Mouse (Mus musculus) heart, postnatal 14 days (tissue): ENCODE data around the gene Gprc5b. TPM values are rescaled to one million over a fixed set of nuclear protein-coding genes. Genes with fewer than 3 reads are reported as not detected.
A peak's percentile ranks its signal among the peaks of the same experiment; 100 is the strongest.

Experiments
- DNase-seq, 2 experiments: peaks; one replicate each; pipeline ENCODE4 v3.0.0; 2021 to 2022
- intact Hi-C: fragments of 180-260 bp; cut with DNase I; formaldehyde crosslinking; loops from one replicate; pipeline ENCODE4 v1.15.1; 2025
- total RNA-seq, 2 experiments: library from RNA; stranded (reverse); gene quantifications; 2 replicates each; pipeline ENCODE4 v1.2.3; 2021

Gene Gprc5b
- total RNA-seq, 2 experiments from 2014 or later = 17.8 to 20.4 TPM

- DNase-seq = no peak
- intact Hi-C loops = loop anchor here (5.0 to 10.0 kb wide), 2 partner anchors 397 to 865 kb away; partner anchors contain the start of genes Arl6ip1 and Tmc5
Measured at GRCm38 (mm10) chr7:118992080-118992560, 2.9 kb downstream of the Gprc5b start.

GRCm38 (mm10) chr7:118991341-118991884 is 3.6 kb downstream of the Gprc5b start:
- DNase-seq = no peak
- intact Hi-C loops = loop anchor here (5.0 to 10.0 kb wide), 2 partner anchors 397 to 864 kb away; partner anchors contain the start of genes Arl6ip1 and Tmc5

GRCm38 (mm10) chr7:118990282-118990681 is 4.7 kb downstream of the Gprc5b start:
- intact Hi-C loops = loop anchor here (5.0 to 10.0 kb wide), 2 partner anchors 395 to 863 kb away; partner anchors contain the start of genes Arl6ip1 and Tmc5
- DNase-seq = no peak

- no peak for DNase-seq
- intact Hi-C loops = no loop called here
Measured at GRCm38 (mm10) chr7:118989275-118989856, 5.6 kb downstream of the Gprc5b start.

GRCm38 (mm10) chr7:118986369-118986768 is 8.6 kb downstream of the Gprc5b start:
- DNase-seq = no peak
- intact Hi-C loops = no loop called here

- intact Hi-C loops = no loop called here
- no peak for DNase-seq
Measured at GRCm38 (mm10) chr7:118985786-118986185, 9.2 kb downstream of the Gprc5b start.

- DNase-seq = peak in 1 of 2 experiments; percentile 27
- intact Hi-C loops = no loop called here
Measured at GRCm38 (mm10) chr7:118983961-118984360, 11.1 kb downstream of the Gprc5b start.

- DNase-seq = no peak
- intact Hi-C loops = no loop called here
Measured at GRCm38 (mm10) chr7:118982586-118982985, 12.4 kb downstream of the Gprc5b start.

- intact Hi-C loops = no loop called here
- DNase-seq = no peak
Measured at GRCm38 (mm10) chr7:118981831-118982230, 13.2 kb downstream of the Gprc5b start.

- intact Hi-C loops = no loop called here
- peak in 1 of 2 experiments; percentile 40 for DNase-seq
Measured at GRCm38 (mm10) chr7:118981346-118981745, 13.7 kb downstream of the Gprc5b start.

GRCm38 (mm10) chr7:118979708-118980107 is 15.3 kb downstream of the Gprc5b start:
- DNase-seq = no peak
- intact Hi-C loops = no loop called here

- no peak for DNase-seq
- intact Hi-C loops = no loop called here
Measured at GRCm38 (mm10) chr7:118979121-118979520, 15.9 kb downstream of the Gprc5b start.

- intact Hi-C loops = no loop called here
- no peak for DNase-seq
Measured at GRCm38 (mm10) chr7:118977167-118977543, 17.9 kb downstream of the Gprc5b start.

GRCm38 (mm10) chr7:118976414-118977166 is 18.4 kb downstream of the Gprc5b start:
- DNase-seq = peak; percentile 72 to 77
- intact Hi-C loops = no loop called here

- intact Hi-C loops = no loop called here
- DNase-seq = peak in 1 of 2 experiments; percentile 32
Measured at GRCm38 (mm10) chr7:118975837-118976236, 19.2 kb downstream of the Gprc5b start.

- DNase-seq = no peak
- intact Hi-C loops = no loop called here
Measured at GRCm38 (mm10) chr7:118973377-118973776, 21.6 kb downstream of the Gprc5b start.

- DNase-seq = no peak
- intact Hi-C loops = no loop called here
Measured at GRCm38 (mm10) chr7:118972306-118972705, 22.7 kb downstream of the Gprc5b start.

GRCm38 (mm10) chr7:118971499-118971898 is 23.5 kb downstream of the Gprc5b start:
- DNase-seq = no peak
- intact Hi-C loops = no loop called here

GRCm38 (mm10) chr7:118968870-118969269 is 26.1 kb downstream of the Gprc5b start:
- intact Hi-C loops = no loop called here
- no peak for DNase-seq

- intact Hi-C loops = no loop called here
- DNase-seq = no peak
Measured at GRCm38 (mm10) chr7:118965198-118965597, 29.8 kb downstream of the Gprc5b start.

GRCm38 (mm10) chr7:118964777-118965176 is 30.2 kb downstream of the Gprc5b start:
- no peak for DNase-seq
- intact Hi-C loops = no loop called here
